Mouse (Mus musculus) liver, embryonic 14.5 days (tissue): Measurements from ENCODE around the gene Atp8a2.

Source experiments
- CTCF ChIP-seq: IDR thresholded peaks from 2 replicates; pipeline ENCODE4 v1.5.1; 2016; ENCODE audit warnings: antibody characterized with exemption, low read depth, control low read depth
- EP300 ChIP-seq: IDR thresholded peaks from 2 replicates; pipeline ENCODE4 v1.6.1; 2016; ENCODE audit warnings: antibody characterized with exemption, low read depth

- no peak for TF ChIP-seq CTCF
- TF ChIP-seq EP300, result no peak
These were observed 264.6 kb downstream of the Atp8a2 start for GRCm38 (mm10) chr14:59932355-59932754.
